Mouse (Mus musculus) mouse embryonic stem cell (cell line): ENCODE results near the gene Dnase1l1.

ENCODE experiments used
- in situ Hi-C, 2 experiments: fragments of 300-500 bp; cut with MboI; formaldehyde crosslinking; loops; 1 replicate in 1 of 2; 3 replicates in 1 of 2; pipeline ENCODE4 v1.14.3; 2019 to 2020; ENCODE audit warnings: low sequenced_read_pairs in 2 of 2, low pct_unique_long_range_greater_than_20kb in 1 of 2, mixed read lengths in 1 of 2; ENCODE audit not compliant: unreplicated experiment in 1 of 2

The Dnase1l1 gene

GRCm38 (mm10) chrX:74230038-74230437 lies 52.1 kb downstream of the Dnase1l1 start:
- in situ Hi-C loops = loop anchor here in 1 of 2 experiments (25.0 kb wide), 1 partner anchor 293 kb away; the partner anchor contains the start of gene Renbp
